In genomic region chr1:86531547-86532321, GRCm38 (mm10) we compare ENCODE assay signal across 8 mouse cellular contexts. TPM values are rescaled to one million over a fixed set of nuclear protein-coding genes. Genes with fewer than 3 reads are reported as not detected.
DNase-seq lines count a peak whose midpoint lies in the region; ATAC-seq lines count a peak whose summit lies in the region.

No protein-coding gene starts in this region.

- H3K4me1 ChIP-seq in lung, embryonic 16.5 days (replicated peaks; ENCODE audit: control insufficient read depth, insufficient read depth, low read length) = peaks cover 27% of the 10 kb centered on the region
- peaks cover 6% of the 10 kb centered on the region for H3K4me1 ChIP-seq in embryonic facial prominence, embryonic 11.5 days (ENCODE audit: control insufficient read depth, insufficient read depth, low read length)
- H3K4me1 ChIP-seq in intestine, embryonic 16.5 days (ENCODE audit: control insufficient read depth, insufficient read depth, low read length) = peaks cover 24% of the 10 kb centered on the region

- WGBS in lung, embryonic 16.5 days = 6% methylated on average over 13 of the region's 13 CpGs
- 4% methylated on average over 13 of the region's 13 CpGs for WGBS in embryonic facial prominence, embryonic 11.5 days
- 8% methylated on average over 13 of the region's 13 CpGs for WGBS in intestine, embryonic 16.5 days

- no peaks in the 10 kb centered on the region for H3K27me3 ChIP-seq in lung, embryonic 16.5 days (ENCODE audit: control insufficient read depth, insufficient read depth, low read depth, low read length)
- no peaks in the 10 kb centered on the region for H3K27me3 ChIP-seq in embryonic facial prominence, embryonic 11.5 days (ENCODE audit: control insufficient read depth, insufficient read depth, low read length)
- no peaks in the 10 kb centered on the region for H3K27me3 ChIP-seq in intestine, embryonic 16.5 days (replicated peaks; ENCODE audit: control insufficient read depth, insufficient read depth, low read length)

- no peak for DNase-seq in lung, postnatal 10 days
- DNase-seq in embryonic facial prominence, embryonic 11.5 days (ENCODE audit: low spot score) = peak; percentile 73
- peak; percentile 81 for DNase-seq in mesoderm, embryonic 11.5 days (ENCODE audit: low read depth, low spot score)
- DNase-seq in urinary bladder, postnatal 36 days (ENCODE audit: low spot score in 2 of 2) = no peak
- no peak for DNase-seq in layer of hippocampus, adult 9-10 months (ENCODE audit: low spot score)
- DNase-seq in c-Kit-positive CD71-positive TER-119-positive erythroid progenitor cells, embryonic 14.5 days (ENCODE audit: low spot score) = no peak

- H3K9me3 ChIP-seq in lung, embryonic 16.5 days (ENCODE audit: control insufficient read depth, low read length) = no peaks in the 10 kb centered on the region
- no peaks in the 10 kb centered on the region for H3K9me3 ChIP-seq in embryonic facial prominence, embryonic 11.5 days (replicated peaks; ENCODE audit: control insufficient read depth, low read length)
- H3K9me3 ChIP-seq in intestine, embryonic 16.5 days (ENCODE audit: control insufficient read depth, low read length) = no peaks in the 10 kb centered on the region

- peaks cover 16% of the 10 kb centered on the region for H3K36me3 ChIP-seq in lung, embryonic 16.5 days (ENCODE audit: control insufficient read depth, insufficient read depth, low read length)
- peaks cover 15% of the 10 kb centered on the region for H3K36me3 ChIP-seq in embryonic facial prominence, embryonic 11.5 days (replicated peaks; ENCODE audit: control insufficient read depth, insufficient read depth, low read depth, low read length)
- H3K36me3 ChIP-seq in intestine, embryonic 16.5 days (ENCODE audit: control insufficient read depth, insufficient read depth, low read length) = no peaks in the 10 kb centered on the region; the same call in 1 of the 2 replicates

- 0 out of 2 replicates have a peak overlapping the region, but pooled peaks have one; percentile 2 for H3K9ac ChIP-seq in lung, embryonic 16.5 days (ENCODE audit: low read length)
- peak overlapping the region; percentile 25; the same call in 1 of the 2 replicates for H3K9ac ChIP-seq in embryonic facial prominence, embryonic 11.5 days (replicated peaks; ENCODE audit: low read length)
- H3K9ac ChIP-seq in intestine, embryonic 16.5 days (ENCODE audit: low read depth, low read length) = 0 out of 2 replicates have a peak overlapping the region, but pooled peaks have one; percentile 12

- no peak overlapping the region for H3K4me2 ChIP-seq in lung, embryonic 16.5 days (ENCODE audit: low read depth, low read length)
- H3K4me2 ChIP-seq in embryonic facial prominence, embryonic 11.5 days (ENCODE audit: low read depth, low read length) = peak overlapping the region; percentile 2; the same call in 1 of the 2 replicates
- H3K4me2 ChIP-seq in intestine, embryonic 16.5 days (ENCODE audit: low read depth, low read length) = peak overlapping the region; percentile 23

- peak overlapping the region; percentile 53 for H3K27ac ChIP-seq in lung, embryonic 16.5 days (ENCODE audit: low read length)
- H3K27ac ChIP-seq in embryonic facial prominence, embryonic 11.5 days (replicated peaks; ENCODE audit: low read depth, low read length) = 0 out of 2 replicates have a peak overlapping the region, but pooled peaks have one; percentile 47
- H3K27ac ChIP-seq in intestine, embryonic 16.5 days (ENCODE audit: low read length) = peak overlapping the region; percentile 60

- no peak overlapping the region; the same call in 1 of the 2 replicates for H3K4me3 ChIP-seq in lung, embryonic 16.5 days (ENCODE audit: low read length)
- H3K4me3 ChIP-seq in embryonic facial prominence, embryonic 11.5 days (ENCODE audit: low read depth, low read length) = peak overlapping the region; percentile 15; the same call in 1 of the 2 replicates
- no peak overlapping the region for H3K4me3 ChIP-seq in intestine, embryonic 16.5 days (ENCODE audit: low read length)

- ATAC-seq in lung, embryonic 16.5 days (ENCODE audit: low read depth) = peak; percentile 10
- peak; percentile 66 for ATAC-seq in embryonic facial prominence, embryonic 11.5 days (replicated peaks; ENCODE audit: insufficient number of reproducible peaks, low FRiP score, low TSS enrichment, low read depth)
- peak; percentile 36 for ATAC-seq in intestine, embryonic 16.5 days

RNA-seq across cellular contexts. Expression of gene Ptma, which starts 5.2 kb away (rescaled TPM):
- 2,358 and 2,609 TPM in 2 replicates for polyA plus RNA-seq in lung, embryonic 16.5 days (2015; fragmentation: Nextera tagmentation; extraction: Ambion mirVana)
- 4,004 and 4,291 TPM in 2 replicates for polyA plus RNA-seq in embryonic facial prominence, embryonic 11.5 days (2014; fragmentation: Nextera tagmentation; extraction: Ambion mirVana)
- polyA plus RNA-seq in intestine, embryonic 16.5 days (2015; fragmentation: Nextera tagmentation; extraction: Ambion mirVana) = 1,684 and 1,813 TPM in 2 replicates

RNA-seq across cellular contexts. Expression of gene Pde6d, which starts 50.7 kb away (rescaled TPM):
- 46.9 and 50.2 TPM in 2 replicates for polyA plus RNA-seq in lung, embryonic 16.5 days (2015; fragmentation: Nextera tagmentation; extraction: Ambion mirVana)
- 85.4 and 88.4 TPM in 2 replicates for polyA plus RNA-seq in embryonic facial prominence, embryonic 11.5 days (2014; fragmentation: Nextera tagmentation; extraction: Ambion mirVana)
- polyA plus RNA-seq in intestine, embryonic 16.5 days (2015; fragmentation: Nextera tagmentation; extraction: Ambion mirVana) = 35.1 and 35.2 TPM in 2 replicates

RNA-seq across cellular contexts. Expression of gene Cops7b, which starts 51.0 kb away (rescaled TPM):
- polyA plus RNA-seq in lung, embryonic 16.5 days (2015; fragmentation: Nextera tagmentation; extraction: Ambion mirVana) = 34.1 and 35.1 TPM in 2 replicates
- 56.5 and 58.8 TPM in 2 replicates for polyA plus RNA-seq in embryonic facial prominence, embryonic 11.5 days (2014; fragmentation: Nextera tagmentation; extraction: Ambion mirVana)
- 31.5 and 35.1 TPM in 2 replicates for polyA plus RNA-seq in intestine, embryonic 16.5 days (2015; fragmentation: Nextera tagmentation; extraction: Ambion mirVana)

Comparison
In these comparisons a context has a peak if more than half of its experiments do, and no peak if none do; other contexts are left out.
1. ATAC-seq: peak in every context shown above with its lines; median percentile 66 in embryonic facial prominence, embryonic 11.5 days; 36 in intestine, embryonic 16.5 days; 10 in lung, embryonic 16.5 days.
2. DNase-seq: peak in embryonic facial prominence, embryonic 11.5 days (single experiment) and mesoderm, embryonic 11.5 days (single experiment); none in lung, postnatal 10 days (single experiment), urinary bladder, postnatal 36 days (0 of 2), layer of hippocampus, adult 9-10 months (single experiment) and c-Kit-positive CD71-positive TER-119-positive erythroid progenitor cells, embryonic 14.5 days (single experiment).
3. Peak in every context shown above with its lines, with median percentiles within 50 percentile points of each other: H3K27ac ChIP-seq and H3K9ac ChIP-seq.